Mouse (Mus musculus) C2C12 (cell line): ENCODE measurements around the gene Lsp1.

Experiments used
- CEBPB ChIP-seq: IDR thresholded peaks from one replicate; pipeline ENCODE4 v1.6.1; 2011; ENCODE audit warnings: low read depth, mild to moderate bottlenecking, control low read depth, moderate library complexity
- CTCF ChIP-seq: IDR thresholded peaks from one replicate; pipeline ENCODE4 v1.5.1; 2011; ENCODE audit not compliant: control insufficient read depth, insufficient read depth, insufficient read length
- FOSL1 ChIP-seq: IDR thresholded peaks from one replicate; pipeline ENCODE4 v1.8.0; 2011; ENCODE audit warnings: mild to moderate bottlenecking, low read length; ENCODE audit not compliant: poor library complexity, insufficient read depth, severe bottlenecking
- MAX ChIP-seq: IDR thresholded peaks from one replicate; pipeline ENCODE4 v1.6.1; 2011; ENCODE audit warnings: mild to moderate bottlenecking, control low read depth
- MYOD1 ChIP-seq: IDR thresholded peaks from one replicate; pipeline ENCODE4 v1.6.1; 2011; ENCODE audit warnings: low read depth; ENCODE audit not compliant: control insufficient read depth, insufficient read length
- MYOG ChIP-seq: IDR thresholded peaks from one replicate; pipeline ENCODE4 v1.6.1; 2011; ENCODE audit not compliant: control insufficient read depth, insufficient read length; ENCODE audit errors: extremely low read depth
- USF1 ChIP-seq: IDR thresholded peaks from one replicate; pipeline ENCODE4 v1.6.1; 2011; ENCODE audit warnings: low read depth, mild to moderate bottlenecking, control low read depth, moderate library complexity

DNA sequence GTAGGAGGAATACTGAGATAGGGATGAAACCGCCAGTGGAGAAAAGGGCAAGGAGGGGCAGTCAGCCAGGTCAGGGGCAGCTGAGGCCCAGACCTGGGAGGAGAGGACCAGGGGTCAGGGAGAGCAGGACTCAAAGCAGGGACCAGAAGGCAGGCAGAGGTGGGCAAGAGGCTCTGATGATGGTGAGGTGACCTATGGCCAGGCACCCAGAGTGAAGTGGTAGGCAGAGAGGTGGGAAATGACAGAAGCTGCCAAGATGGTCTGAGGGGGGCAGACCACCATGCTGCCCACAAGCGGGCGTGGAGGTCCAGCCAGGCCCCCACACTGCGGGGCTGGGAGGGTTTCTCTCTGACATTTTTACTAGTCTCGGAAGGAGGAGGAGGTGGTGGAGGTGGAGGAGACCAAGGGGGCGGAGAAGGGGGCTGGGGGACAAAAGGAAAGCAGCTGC, 10.8 kb downstream of the Lsp1 start:
- no peak for TF ChIP-seq CTCF
- no peak for TF ChIP-seq MAX
- TF ChIP-seq USF1: no peak
- TF ChIP-seq FOSL1: no peak
- TF ChIP-seq MYOG: no peak
- no peak for TF ChIP-seq CEBPB
- no peak for TF ChIP-seq MYOD1
